Mouse (Mus musculus) spleen, adult 2 months (tissue): ENCODE results near the gene Tma7. TPM values are rescaled to one million over a fixed set of nuclear protein-coding genes. Genes with fewer than 3 reads are reported as not detected.

Source experiments
- DNase-seq, 2 experiments: peaks; one replicate each; pipeline versions ENCODE4 v3.0.0 to v3.0.0-alpha.2; 2012 to 2021; ENCODE audit warnings: low spot score in 2 of 2, low read depth in 1 of 2
- H3K27ac ChIP-seq: fragments of 200-500 bp; 2 replicates; pipeline ENCODE4 v1.5.1; 2012; ENCODE audit warnings: low read length, inconsistent platforms; ENCODE audit not compliant: insufficient read depth
- H3K27me3 ChIP-seq: fragments of 200-500 bp; 2 replicates; pipeline ENCODE4 v1.6.1; 2012; ENCODE audit warnings: mild to moderate bottlenecking, moderate library complexity, low read length, inconsistent platforms; ENCODE audit not compliant: control insufficient read depth, insufficient read depth
- H3K36me3 ChIP-seq: fragments of 200-500 bp; 2 replicates; pipeline ENCODE4 v1.6.1; 2012; ENCODE audit warnings: mild to moderate bottlenecking, low read length, inconsistent platforms; ENCODE audit not compliant: control insufficient read depth, insufficient read depth
- H3K4me1 ChIP-seq: fragments of 200-500 bp; 2 replicates; pipeline ENCODE4 v1.6.1; 2011; ENCODE audit warnings: inconsistent platforms; ENCODE audit not compliant: control insufficient read depth, insufficient read depth, insufficient read length
- H3K4me3 ChIP-seq: fragments of 200-500 bp; 2 replicates; pipeline ENCODE4 v1.5.1; 2011; ENCODE audit warnings: mild to moderate bottlenecking, inconsistent platforms; ENCODE audit not compliant: insufficient read depth, insufficient read length; ENCODE audit errors: extremely low read depth
- CTCF ChIP-seq: fragments of 200-500 bp; IDR thresholded peaks from 2 replicates; pipeline ENCODE4 v1.5.1; 2011; ENCODE audit warnings: mild to moderate bottlenecking, inconsistent platforms; ENCODE audit not compliant: insufficient read depth, insufficient read length, insufficient replicate concordance; ENCODE audit errors: extremely low read depth
- POLR2A ChIP-seq: fragments of 200-500 bp; IDR thresholded peaks from 2 replicates; pipeline ENCODE4 v1.6.1; 2011; ENCODE audit warnings: low read depth, low read length, inconsistent platforms
- WGBS: fragments of 180-500 bp; shearing (Covaris S2); methylation state at CpG from one replicate; pipeline ENCODE4 v1.1.7; 2018; 5-methylcytosine and 5-hydroxymethylcytosine counted together
- polyA plus RNA-seq: library from polyadenylated mRNA; depleted of rRNA; stranded (reverse); fragments of >200 nt; gene quantifications from 2 replicates; pipeline ENCODE4 v1.2.3, GENCODE M21; 2012; rRNA removed

The Tma7 gene
- polyA plus RNA-seq, 1 experiment = 16.4 TPM

- peaks cover 15% of the 10 kb centered on the region; the same call in 1 of the 2 replicates for H3K4me1 ChIP-seq
- H3K27ac ChIP-seq = no peak overlapping the region
- H3K36me3 ChIP-seq = 0 out of 2 replicates have a peak, but pooled peaks cover 2% of the 10 kb centered on the region
- 80% methylated on average over 8 of the region's 8 CpGs for WGBS
- H3K27me3 ChIP-seq = no peaks in the 10 kb centered on the region
- no peak for DNase-seq
- H3K4me3 ChIP-seq = no peak overlapping the region
- TF ChIP-seq POLR2A (no peak), CTCF (no peak)
Observed at GRCm38 (mm10) chr9:109027521-109027920, 54.9 kb downstream of the Tma7 start.

Other genes starting within 250 kb of the Tma7 start
- 13.0 and 14.9 TPM in 2 replicates for gene Slc26a6, start 229.3 kb downstream of the Tma7 start, polyA plus RNA-seq
- 0.12 and 0.41 TPM in 2 replicates for gene Tmem89, start 168.0 kb downstream of the Tma7 start, polyA plus RNA-seq
- gene Uqcrc1, start 146.0 kb downstream of the Tma7 start, polyA plus RNA-seq = 213 and 285 TPM in 2 replicates
- 14.0 and 14.4 TPM in 2 replicates for gene Col7a1, start 129.0 kb downstream of the Tma7 start, polyA plus RNA-seq
- 0.92 and 0.97 TPM in 2 replicates for gene Ucn2, start 96.6 kb downstream of the Tma7 start, polyA plus RNA-seq
- gene Pfkfb4, start 90.8 kb downstream of the Tma7 start, polyA plus RNA-seq = 22.6 and 25.4 TPM in 2 replicates
- 4,319 and 4,795 TPM in 2 replicates for gene Shisa5, start 44.0 kb downstream of the Tma7 start, polyA plus RNA-seq
- 137 and 262 TPM in 2 replicates for gene Trex1, start 22.9 kb downstream of the Tma7 start, polyA plus RNA-seq
- gene Atrip, start 8.5 kb downstream of the Tma7 start, polyA plus RNA-seq = 16.2 and 17.0 TPM in 2 replicates
- gene Ccdc51, start 94 bp downstream of the Tma7 start, polyA plus RNA-seq = 5.1 and 5.2 TPM in 2 replicates
- 10.4 TPM in 2 replicates for gene Plxnb1, start 12.8 kb upstream of the Tma7 start, polyA plus RNA-seq
- not detected in 2 replicates for gene Fbxw21, start 79.5 kb upstream of the Tma7 start, polyA plus RNA-seq
- gene Fbxw13, start 113.4 kb upstream of the Tma7 start, polyA plus RNA-seq = 0.37 TPM in 1 of 2 replicates, not detected in the other
- not detected in 2 replicates for gene Fbxw20, start 152.2 kb upstream of the Tma7 start, polyA plus RNA-seq
- not detected in 2 replicates for gene Fbxw14, start 205.1 kb upstream of the Tma7 start, polyA plus RNA-seq